Mouse (Mus musculus): ENCODE results near the gene Vps13d.

- TF ChIP-seq CTCF (IDR thresholded peaks at IDR 0.05) (no peak), EP300 (IDR thresholded peaks at IDR 0.05) (peak; percentile 32; the same call in 1 of the 2 replicates)
Observed at GRCm38 (mm10) chr4:145037631-145038416, 157.0 kb downstream of the Vps13d start.
